Mouse (Mus musculus) embryonic fibroblast, embryonic 13.5 days (primary cell): ENCODE data around the gene Mapt. TPM values are rescaled to one million over a fixed set of nuclear protein-coding genes. Genes with fewer than 3 reads are reported as not detected.
"Not testable (repeated sequence)": the region's sequence is repeated elsewhere in the genome, so short reads cannot be mapped to it uniquely, and the experiment has no call there.

Experiments used
- H3K27ac ChIP-seq: 2 replicates; pipeline ENCODE4 v1.5.1; 2012; ENCODE audit warnings: low read length, control low read depth, inconsistent platforms; ENCODE audit not compliant: insufficient read depth
- H3K4me1 ChIP-seq: 2 replicates; pipeline ENCODE4 v1.6.1; 2011; ENCODE audit warnings: low read length; ENCODE audit not compliant: control insufficient read depth, insufficient read depth
- H3K4me3 ChIP-seq: 2 replicates; pipeline ENCODE4 v1.5.1; 2011; ENCODE audit warnings: mild to moderate bottlenecking, control low read depth, low read length; ENCODE audit not compliant: insufficient read depth
- CTCF ChIP-seq: IDR thresholded peaks from 2 replicates; pipeline ENCODE4 v1.5.1; 2011; ENCODE audit warnings: mild to moderate bottlenecking, control low read depth, low read length, moderate library complexity, borderline replicate concordance; ENCODE audit not compliant: insufficient read depth
- POLR2A ChIP-seq: IDR thresholded peaks from 2 replicates; pipeline ENCODE4 v1.6.1; 2011; ENCODE audit warnings: low read depth, mild to moderate bottlenecking, control low read depth, low read length, moderate library complexity
- polyA plus RNA-seq: library from polyadenylated mRNA; stranded (reverse); fragments of >200 nt; gene quantifications from 2 replicates; pipeline ENCODE4 v1.2.4, GENCODE M21; 2011; ENCODE audit warnings: low read depth; ENCODE audit not compliant: missing spikeins, insufficient read length

The Mapt gene
- polyA plus RNA-seq, 1 experiment, result 0.26 TPM

GRCm38 (mm10) chr11:104232141-104233061 lies 1.2 kb downstream of the Mapt start:
- no peak for TF ChIP-seq POLR2A
- peaks cover 2% of the 10 kb centered on the region; the same call in 1 of the 2 replicates for H3K4me1 ChIP-seq
- H3K27ac ChIP-seq, result no peak overlapping the region
- H3K4me3 ChIP-seq, result peak overlapping the region; percentile 70

GRCm38 (mm10) chr11:104233101-104233500 lies 1.9 kb downstream of the Mapt start:
- H3K4me1 ChIP-seq, result peaks cover 2% of the 10 kb centered on the region; the same call in 1 of the 2 replicates
- H3K4me3 ChIP-seq, result no peak overlapping the region
- TF ChIP-seq POLR2A (no peak), CTCF (no peak)
- no peak overlapping the region for H3K27ac ChIP-seq

GRCm38 (mm10) chr11:104233574-104234206 lies 2.5 kb downstream of the Mapt start:
- no peak overlapping the region for H3K4me3 ChIP-seq

GRCm38 (mm10) chr11:104234680-104235079 lies 3.5 kb downstream of the Mapt start:
- TF ChIP-seq POLR2A, result no peak
- TF ChIP-seq CTCF, result no peak
- Histone ChIP-seq H3K4me3 (no peak overlapping the region), H3K4me1 (peaks cover 2% of the 10 kb centered on the region; the same call in 1 of the 2 replicates)

More at GRCm38 (mm10) chr11:104233574-104234206, 2.5 kb downstream of the Mapt start:
- TF ChIP-seq CTCF (no peak), POLR2A (no peak)
- Histone ChIP-seq H3K27ac (no peak overlapping the region), H3K4me1 (peaks cover 2% of the 10 kb centered on the region; the same call in 1 of the 2 replicates)

GRCm38 (mm10) chr11:104235881-104236280 lies 4.7 kb downstream of the Mapt start:
- TF ChIP-seq CTCF (no peak), POLR2A (no peak)
- Histone ChIP-seq H3K4me3 (no peak overlapping the region), H3K4me1 (no peaks in the 10 kb centered on the region), H3K27ac (no peak overlapping the region)

More at GRCm38 (mm10) chr11:104234680-104235079, 3.5 kb downstream of the Mapt start:
- H3K27ac ChIP-seq, result no peak overlapping the region

- Histone ChIP-seq H3K27ac (no peak overlapping the region), H3K4me3 (no peak overlapping the region), H3K4me1 (no peaks in the 10 kb centered on the region)
- TF ChIP-seq POLR2A, result no peak
- TF ChIP-seq CTCF, result no peak
Observed at GRCm38 (mm10) chr11:104237226-104237625, 6.0 kb downstream of the Mapt start.

- H3K4me1 ChIP-seq, result no peaks in the 10 kb centered on the region
Observed at GRCm38 (mm10) chr11:104237958-104238747, 7.0 kb downstream of the Mapt start.

GRCm38 (mm10) chr11:104245478-104245877 lies 14.3 kb downstream of the Mapt start:
- H3K4me1 ChIP-seq, H3K27ac ChIP-seq, H3K4me3 ChIP-seq: not testable (repeated sequence)

More at GRCm38 (mm10) chr11:104237958-104238747, 7.0 kb downstream of the Mapt start:
- Histone ChIP-seq H3K27ac (no peak overlapping the region), H3K4me3 (no peak overlapping the region)
- no peak for TF ChIP-seq POLR2A
- no peak for TF ChIP-seq CTCF

GRCm38 (mm10) chr11:104246171-104246694 lies 15.0 kb downstream of the Mapt start:
- TF ChIP-seq POLR2A (no peak), CTCF (no peak)
- Histone ChIP-seq H3K4me1 (no peaks in the 10 kb centered on the region; the same call in 1 of the 2 replicates), H3K4me3 (no peak overlapping the region), H3K27ac (no peak overlapping the region)
